Mouse (Mus musculus) stomach, embryonic 14.5 days (tissue): ENCODE measurements at regions not wholly inside any gene's neighbourhood (a gene's known extent, or its start where the extent isn't known, plus 50 kb on each side); places are given as distances from the start of the nearest gene placed in this dataset.

Source experiments
- ATAC-seq: fragments of 200-750 bp; cut with Nextera tagmentation; 2 replicates; pipeline ENCODE4 v1.8.0; 2017; ENCODE audit warnings: low read depth, moderate TSS enrichment; ENCODE audit not compliant: insufficient number of reproducible peaks, insufficient read depth, low FRiP score
- H3K27ac ChIP-seq: fragments of 300-500 bp; sonication (generic); 2 replicates; pipeline ENCODE4 v1.5.1; 2014; ENCODE audit warnings: mild to moderate bottlenecking, low read length, moderate library complexity, mixed read lengths
- H3K27me3 ChIP-seq: fragments of 300-500 bp; sonication (generic); 2 replicates; pipeline ENCODE4 v1.6.1; 2014; ENCODE audit warnings: low read length, control low read depth, mixed read lengths; ENCODE audit not compliant: control insufficient read depth, insufficient read depth
- H3K36me3 ChIP-seq: fragments of 300-500 bp; sonication (generic); 2 replicates; pipeline ENCODE4 v1.6.1; 2014; ENCODE audit warnings: mild to moderate bottlenecking, control low read depth, low read length, moderate library complexity, mixed read lengths; ENCODE audit not compliant: control insufficient read depth, insufficient read depth
- H3K4me1 ChIP-seq: fragments of 300-500 bp; sonication (generic); 2 replicates; pipeline ENCODE4 v1.6.1; 2014; ENCODE audit warnings: low read length, control low read depth, mixed read lengths; ENCODE audit not compliant: control insufficient read depth, insufficient read depth
- H3K4me2 ChIP-seq: fragments of 300-500 bp; sonication (generic); replicated peaks from 2 replicates; pipeline ENCODE4 v1.6.1; 2014; ENCODE audit warnings: low read depth, low read length, control low read depth
- H3K4me3 ChIP-seq: fragments of 300-500 bp; sonication (generic); 2 replicates; pipeline ENCODE4 v1.5.1; 2014; ENCODE audit warnings: low read depth, low read length, control low read depth
- H3K9ac ChIP-seq: fragments of 300-500 bp; sonication (generic); replicated peaks from 2 replicates; pipeline ENCODE4 v1.6.1; 2014; ENCODE audit warnings: low read depth, mild to moderate bottlenecking, control low read depth, low read length, moderate library complexity, mixed read lengths
- H3K9me3 ChIP-seq: fragments of 300-500 bp; sonication (generic); 2 replicates; pipeline ENCODE4 v1.6.1; 2016; ENCODE audit warnings: low read depth, low read length, control low read depth; ENCODE audit not compliant: control insufficient read depth
- WGBS: fragments of 180-500 bp; shearing (Covaris S2); extraction: QIAGEN DNeasy Blood & Tissue Kit; methylation state at CpG from one replicate; pipeline ENCODE4 v1.1.7; 2014; 5-methylcytosine and 5-hydroxymethylcytosine counted together

GRCm38 (mm10) chr12:106302617-106303016 lies 292.6 kb downstream of the Vrk1 start:
- no peaks in the 10 kb centered on the region for H3K36me3 ChIP-seq
- H3K9ac ChIP-seq = no peak overlapping the region
- no peak overlapping the region for H3K27ac ChIP-seq
- no peaks in the 10 kb centered on the region for H3K4me1 ChIP-seq
- no peak overlapping the region for H3K4me3 ChIP-seq
- ATAC-seq = no peak
- H3K9me3 ChIP-seq = no peaks in the 10 kb centered on the region
- no peaks in the 10 kb centered on the region for H3K27me3 ChIP-seq
- 49% methylated on average over 8 of the region's 8 CpGs for WGBS
- H3K4me2 ChIP-seq = no peak overlapping the region

- no peak overlapping the region for H3K4me2 ChIP-seq
- H3K9me3 ChIP-seq = no peaks in the 10 kb centered on the region
- ATAC-seq = no peak
- WGBS = 71% methylated on average over 12 of the region's 12 CpGs
- H3K4me1 ChIP-seq = no peaks in the 10 kb centered on the region
- H3K36me3 ChIP-seq = no peaks in the 10 kb centered on the region
- H3K27ac ChIP-seq = no peak overlapping the region
- H3K9ac ChIP-seq = no peak overlapping the region
- H3K4me3 ChIP-seq = no peak overlapping the region
- no peaks in the 10 kb centered on the region for H3K27me3 ChIP-seq
Measured at GRCm38 (mm10) chr12:106308291-106308955, 298.4 kb downstream of the Vrk1 start.

- Histone ChIP-seq H3K36me3 (no peaks in the 10 kb centered on the region), H3K9ac (no peak overlapping the region), H3K4me2 (no peak overlapping the region), H3K9me3 (no peaks in the 10 kb centered on the region), H3K4me3 (no peak overlapping the region), H3K27me3 (no peaks in the 10 kb centered on the region), H3K4me1 (no peaks in the 10 kb centered on the region), H3K27ac (no peak overlapping the region)
- no peak for ATAC-seq
- WGBS = 75% methylated on average over 25 of the region's 25 CpGs
Measured at GRCm38 (mm10) chr12:106308956-106309610, 299.1 kb downstream of the Vrk1 start.

GRCm38 (mm10) chr12:106310171-106310570 lies 300.1 kb downstream of the Vrk1 start:
- Histone ChIP-seq H3K4me2 (peak overlapping the region; percentile 55), H3K27ac (no peak overlapping the region), H3K9ac (no peak overlapping the region), H3K27me3 (no peaks in the 10 kb centered on the region), H3K9me3 (no peaks in the 10 kb centered on the region), H3K4me3 (no peak overlapping the region), H3K36me3 (no peaks in the 10 kb centered on the region), H3K4me1 (no peaks in the 10 kb centered on the region)
- WGBS = 49% methylated on average over 6 of the region's 6 CpGs
- no peak for ATAC-seq

GRCm38 (mm10) chr12:106310585-106311319 lies 300.7 kb downstream of the Vrk1 start:
- 2% methylated on average over 34 of the region's 34 CpGs for WGBS
- peak overlapping the region; percentile 55 for H3K4me2 ChIP-seq

GRCm38 (mm10) chr12:106311320-106311825 lies 301.3 kb downstream of the Vrk1 start:
- H3K27ac ChIP-seq = no peak overlapping the region
- peak overlapping the region; percentile 38 for H3K4me3 ChIP-seq
- no peaks in the 10 kb centered on the region for H3K27me3 ChIP-seq
- no peak overlapping the region; the same call in 1 of the 2 replicates for H3K9ac ChIP-seq
- no peaks in the 10 kb centered on the region for H3K36me3 ChIP-seq
- ATAC-seq = no peak
- 56% methylated on average over 7 of the region's 7 CpGs for whole genome bisulfite sequencing
- H3K4me1 ChIP-seq = no peaks in the 10 kb centered on the region
- H3K4me2 ChIP-seq = peak overlapping the region; percentile 55
- H3K9me3 ChIP-seq = no peaks in the 10 kb centered on the region

More at GRCm38 (mm10) chr12:106310585-106311319, 300.7 kb downstream of the Vrk1 start:
- ATAC-seq = no peak
- Histone ChIP-seq H3K4me3 (peak overlapping the region; percentile 38), H3K9me3 (no peaks in the 10 kb centered on the region), H3K9ac (no peak overlapping the region; the same call in 1 of the 2 replicates), H3K27ac (no peak overlapping the region), H3K4me1 (no peaks in the 10 kb centered on the region), H3K36me3 (no peaks in the 10 kb centered on the region), H3K27me3 (no peaks in the 10 kb centered on the region)

GRCm38 (mm10) chr12:106311831-106312600 lies 302.0 kb downstream of the Vrk1 start:
- H3K27ac ChIP-seq = no peak overlapping the region
- no peaks in the 10 kb centered on the region for H3K9me3 ChIP-seq
- H3K9ac ChIP-seq = no peak overlapping the region
- WGBS = 80% methylated on average over 17 of the region's 17 CpGs
- H3K4me1 ChIP-seq = no peaks in the 10 kb centered on the region
- H3K4me2 ChIP-seq = no peak overlapping the region
- H3K27me3 ChIP-seq = no peaks in the 10 kb centered on the region
- H3K4me3 ChIP-seq = no peak overlapping the region
- no peaks in the 10 kb centered on the region for H3K36me3 ChIP-seq
- ATAC-seq = no peak

- H3K27me3 ChIP-seq = no peaks in the 10 kb centered on the region
- no peak overlapping the region for H3K9ac ChIP-seq
- WGBS = 85% methylated on average over 16 of the region's 16 CpGs
- ATAC-seq = no peak
- no peak overlapping the region for H3K4me3 ChIP-seq
- H3K9me3 ChIP-seq = no peaks in the 10 kb centered on the region
- H3K27ac ChIP-seq = no peak overlapping the region
- H3K36me3 ChIP-seq = no peaks in the 10 kb centered on the region
- no peak overlapping the region for H3K4me2 ChIP-seq
- no peaks in the 10 kb centered on the region for H3K4me1 ChIP-seq
Measured at GRCm38 (mm10) chr12:106317738-106318137, 307.7 kb downstream of the Vrk1 start.
